Comparison of ENCODE assay signal across 11 mouse cellular contexts in the genomic region with DNA sequence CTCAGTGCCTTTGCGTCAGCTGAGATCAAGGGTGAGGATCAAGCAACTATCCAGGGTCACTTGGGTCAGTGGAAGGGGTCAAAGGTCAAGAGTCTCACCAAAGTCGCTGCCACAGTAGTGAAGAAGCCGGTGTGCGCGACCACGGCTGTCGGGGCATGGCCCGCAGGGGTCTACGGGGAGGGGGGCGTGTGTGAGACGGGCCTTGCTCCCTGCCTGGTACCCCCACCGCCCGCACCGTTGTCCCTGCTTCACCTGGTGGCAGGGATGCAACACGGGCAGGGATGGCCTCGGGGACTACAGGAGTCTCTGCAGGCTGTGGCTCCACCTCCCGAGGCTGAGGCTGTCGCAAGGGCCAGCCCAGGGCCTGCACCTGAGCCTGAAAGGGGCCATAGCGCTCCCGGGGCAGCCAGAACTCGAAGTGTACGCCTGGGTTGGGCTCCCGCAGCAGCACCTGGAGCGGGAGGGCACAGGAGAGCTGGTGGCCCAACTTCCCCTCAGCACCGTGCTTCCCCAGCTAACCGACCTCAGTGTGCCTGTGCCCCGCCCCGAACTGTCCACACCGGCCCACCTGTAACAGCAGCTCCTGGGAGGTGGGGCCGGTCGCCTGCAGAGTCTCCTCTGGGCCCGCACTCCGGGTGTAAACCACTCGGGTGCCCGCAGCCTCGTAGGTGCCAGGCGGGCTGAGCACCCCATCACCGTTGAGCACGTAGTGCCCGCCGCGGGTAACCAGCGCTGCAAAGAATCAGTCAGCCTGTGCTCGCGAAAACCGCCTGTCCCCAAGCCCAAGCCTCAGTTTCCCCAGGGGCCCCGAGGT. TPM values are rescaled to one million over a fixed set of nuclear protein-coding genes. Genes with fewer than 3 reads are reported as not detected.
DNase-seq lines count a peak whose midpoint lies in the region; ATAC-seq and TF ChIP-seq lines count a peak whose summit lies in the region.
"Had no signal": no experiment of that assay in that cellular context is flagged by ENCODE, and none has a peak within 500 bp of the region (broad histone marks: within the 10 kb centered on the region; RNA-seq: fewer than 3 reads in every experiment).

No protein-coding gene starts in this region.

- no peaks in the 10 kb centered on the region for H3K36me3 ChIP-seq in heart, embryonic 11.5 days (ENCODE audit: control insufficient read depth, insufficient read depth, low read length)
- no peaks in the 10 kb centered on the region for H3K36me3 ChIP-seq in embryonic facial prominence, embryonic 10.5 days (replicated peaks)
- no peaks in the 10 kb centered on the region for H3K36me3 ChIP-seq in intestine, embryonic 15.5 days
- H3K36me3 ChIP-seq in midbrain, postnatal 0 days (ENCODE audit: insufficient read depth, low read length): no peaks in the 10 kb centered on the region

- no peaks in the 10 kb centered on the region for H3K9me3 ChIP-seq in heart, embryonic 11.5 days (replicated peaks; ENCODE audit: control insufficient read depth, low read length)
- no peaks in the 10 kb centered on the region for H3K9me3 ChIP-seq in embryonic facial prominence, embryonic 10.5 days
- no peaks in the 10 kb centered on the region for H3K9me3 ChIP-seq in intestine, embryonic 15.5 days
- H3K9me3 ChIP-seq in midbrain, postnatal 0 days (ENCODE audit: low read length): no peaks in the 10 kb centered on the region

- no peak for ATAC-seq in heart, embryonic 11.5 days (replicated peaks; ENCODE audit: insufficient number of reproducible peaks, low FRiP score, low TSS enrichment)
- no peak for ATAC-seq in intestine, embryonic 15.5 days
- no peak for ATAC-seq in midbrain, postnatal 0 days (ENCODE audit: low FRiP score)

- no peak for TF ChIP-seq CTCF in midbrain, postnatal 0 days (IDR thresholded peaks at IDR 0.05)
- no peak for TF ChIP-seq CTCF in left cerebral cortex, adult 2 months (IDR thresholded peaks at IDR 0.05)

- no peak overlapping the region for H3K9ac ChIP-seq in heart, embryonic 11.5 days (ENCODE audit: low read depth, low read length)
- H3K9ac ChIP-seq in intestine, embryonic 15.5 days: peak overlapping the region; percentile 2; the same call in 1 of the 2 replicates
- H3K9ac ChIP-seq in midbrain, postnatal 0 days (replicated peaks; ENCODE audit: low read length, poor library complexity, severe bottlenecking): no peak overlapping the region

- intact Hi-C loops in heart, postnatal 36 days (cut with DNase I): no loop called here
- intact Hi-C loops in left cerebral cortex, adult 2 months (cut with DNase I): no loop called here

- H3K4me2 ChIP-seq in heart, embryonic 11.5 days: peak overlapping the region; percentile 59
- H3K4me2 ChIP-seq in intestine, embryonic 15.5 days (replicated peaks): peak overlapping the region; percentile 67
- peak overlapping the region; percentile 45 for H3K4me2 ChIP-seq in midbrain, postnatal 0 days (ENCODE audit: low read depth, low read length, poor library complexity, severe bottlenecking)

- no peak overlapping the region for H3K27ac ChIP-seq in heart, embryonic 11.5 days (ENCODE audit: low read depth, low read length)
- no peak overlapping the region for H3K27ac ChIP-seq in embryonic facial prominence, embryonic 10.5 days (replicated peaks)
- H3K27ac ChIP-seq in intestine, embryonic 15.5 days: no peak overlapping the region
- no peak overlapping the region for H3K27ac ChIP-seq in midbrain, postnatal 0 days (ENCODE audit: low read depth, low read length)
- H3K27ac ChIP-seq in left cerebral cortex, adult 2 months: no peak overlapping the region

- H3K4me1 ChIP-seq in heart, embryonic 11.5 days (ENCODE audit: control insufficient read depth, insufficient read depth, low read length): peaks cover 28% of the 10 kb centered on the region
- H3K4me1 ChIP-seq in embryonic facial prominence, embryonic 10.5 days: peaks cover 53% of the 10 kb centered on the region
- peaks cover 44% of the 10 kb centered on the region for H3K4me1 ChIP-seq in intestine, embryonic 15.5 days (replicated peaks)
- H3K4me1 ChIP-seq in midbrain, postnatal 0 days (ENCODE audit: insufficient read depth, low read length): 0 out of 2 replicates have a peak, but pooled peaks cover 2% of the 10 kb centered on the region

- no peak for DNase-seq in heart, postnatal 36 days
- peak; percentile 47 for DNase-seq in embryonic facial prominence, embryonic 10.5 days (ENCODE audit: low spot score)
- no peak for DNase-seq in midbrain, postnatal 0 days (ENCODE audit: low spot score)
- no peak for DNase-seq in MN1 (ENCODE audit: low spot score)
- DNase-seq in left cerebral cortex, adult 2 months (ENCODE audit: extremely low spot score in 1 of 2, low spot score in 2 of 2): no peak
- no peak for DNase-seq in layer of hippocampus, adult 8-10 months (ENCODE audit: low spot score in 2 of 2)
- DNase-seq: layer of hippocampus, adult 9-11 months; right cerebral cortex, postnatal 25 days had no signal

- peak overlapping the region; percentile 38 for H3K4me3 ChIP-seq in heart, embryonic 11.5 days (ENCODE audit: low read depth, low read length)
- H3K4me3 ChIP-seq in embryonic facial prominence, embryonic 10.5 days: peak overlapping the region; percentile 57
- peak overlapping the region; percentile 32 for H3K4me3 ChIP-seq in intestine, embryonic 15.5 days (replicated peaks)
- peak overlapping the region; percentile 25; the same call in 1 of the 2 replicates for H3K4me3 ChIP-seq in midbrain, postnatal 0 days (ENCODE audit: low read depth, low read length)
- no peak overlapping the region for H3K4me3 ChIP-seq in left cerebral cortex, adult 2 months

- 4% methylated on average over 46 of the region's 47 CpGs for WGBS in heart, embryonic 11.5 days (ENCODE audit: insufficient replicate concordance)
- WGBS in embryonic facial prominence, embryonic 10.5 days: 2% methylated on average over 47 of the region's 47 CpGs
- WGBS in intestine, embryonic 15.5 days: 6% methylated on average over 47 of the region's 47 CpGs
- WGBS in midbrain, postnatal 0 days: 2% methylated on average over 47 of the region's 47 CpGs

- peaks cover 75% of the 10 kb centered on the region for H3K27me3 ChIP-seq in heart, embryonic 11.5 days (ENCODE audit: control insufficient read depth, insufficient read depth, low read length)
- H3K27me3 ChIP-seq in embryonic facial prominence, embryonic 10.5 days (replicated peaks; ENCODE audit: low read depth, poor library complexity, severe bottlenecking): peaks cover 87% of the 10 kb centered on the region
- peaks cover 49% of the 10 kb centered on the region for H3K27me3 ChIP-seq in intestine, embryonic 15.5 days (replicated peaks)
- peaks cover 55% of the 10 kb centered on the region for H3K27me3 ChIP-seq in midbrain, postnatal 0 days (ENCODE audit: insufficient read depth, low read length)

RNA-seq across cellular contexts. Expression of a gene that starts 6.5 kb away (rescaled TPM):
- polyA plus RNA-seq in heart, embryonic 11.5 days (2014; fragmentation: Nextera tagmentation; extraction: Ambion mirVana): 2.4 and 3.7 TPM in 2 replicates
- 10 to 100 TPM; 75.9 to 83.8 TPM for total RNA-seq in heart, postnatal 36 days (2021)
- polyA plus RNA-seq in embryonic facial prominence, embryonic 10.5 days (2016; fragmentation: Nextera tagmentation; extraction: Ambion mirVana): 0.65 and 0.88 TPM in 2 replicates
- 19.3 and 20.4 TPM in 2 replicates for polyA plus RNA-seq in intestine, embryonic 15.5 days (2015; fragmentation: Nextera tagmentation; extraction: Ambion mirVana)
- total RNA-seq in midbrain, postnatal 0 days (2014; rRNA removed): 0.71 and 0.77 TPM in 2 replicates
- polyA plus RNA-seq in midbrain, postnatal 0 days (2015; fragmentation: Nextera tagmentation; extraction: Ambion mirVana): 0.62 and 0.71 TPM in 2 replicates
- total RNA-seq in left cerebral cortex, adult 2 months (2021): 10 to 100 TPM in 1 of 2 experiments, 1 to 10 TPM in 1; 7.9 to 11.1 TPM
- total RNA-seq in layer of hippocampus, adult 8-10 months (2022): 1 to 10 TPM; 5.8 to 7.4 (median 6.7) TPM

RNA-seq across cellular contexts. Expression of a gene that starts 11.9 kb away (rescaled TPM):
- polyA plus RNA-seq in heart, embryonic 11.5 days (2014; fragmentation: Nextera tagmentation; extraction: Ambion mirVana): 4.9 and 7.3 TPM in 2 replicates
- 1 to 10 TPM; 2.7 TPM for total RNA-seq in heart, postnatal 36 days (2021)
- 6.6 TPM in 2 replicates for polyA plus RNA-seq in embryonic facial prominence, embryonic 10.5 days (2016; fragmentation: Nextera tagmentation; extraction: Ambion mirVana)
- 132 and 159 TPM in 2 replicates for polyA plus RNA-seq in intestine, embryonic 15.5 days (2015; fragmentation: Nextera tagmentation; extraction: Ambion mirVana)
- total RNA-seq in midbrain, postnatal 0 days (2014; rRNA removed): 3.8 and 5.3 TPM in 2 replicates
- polyA plus RNA-seq in midbrain, postnatal 0 days (2015; fragmentation: Nextera tagmentation; extraction: Ambion mirVana): 7.0 and 7.8 TPM in 2 replicates
- total RNA-seq in left cerebral cortex, adult 2 months (2021): 10 to 100 TPM; 13.5 to 13.6 TPM
- 10 to 100 TPM in 2 of 4 experiments, 1 to 10 TPM in 2; 9.2 to 12.3 (median 10.2) TPM for total RNA-seq in layer of hippocampus, adult 8-10 months (2022)

RNA-seq across cellular contexts. Expression of a gene that starts 12.4 kb away (rescaled TPM):
- 0.77 and 1.6 TPM in 2 replicates for polyA plus RNA-seq in heart, embryonic 11.5 days (2014; fragmentation: Nextera tagmentation; extraction: Ambion mirVana)
- total RNA-seq in heart, postnatal 36 days (2021): 1 to 10 TPM; 2.2 to 2.9 TPM
- polyA plus RNA-seq in embryonic facial prominence, embryonic 10.5 days (2016; fragmentation: Nextera tagmentation; extraction: Ambion mirVana): 5.0 and 5.5 TPM in 2 replicates
- 8.1 and 8.8 TPM in 2 replicates for polyA plus RNA-seq in intestine, embryonic 15.5 days (2015; fragmentation: Nextera tagmentation; extraction: Ambion mirVana)
- 5.2 and 7.5 TPM in 2 replicates for total RNA-seq in midbrain, postnatal 0 days (2014; rRNA removed)
- polyA plus RNA-seq in midbrain, postnatal 0 days (2015; fragmentation: Nextera tagmentation; extraction: Ambion mirVana): 12.6 and 14.6 TPM in 2 replicates
- 1 to 10 TPM; 4.0 to 5.4 TPM for total RNA-seq in left cerebral cortex, adult 2 months (2021)
- total RNA-seq in layer of hippocampus, adult 8-10 months (2022): 1 to 10 TPM; 3.3 to 6.4 (median 4.1) TPM

RNA-seq across cellular contexts. Expression of a gene that starts 14.6 kb away (rescaled TPM):
- not detected in 2 replicates for polyA plus RNA-seq in heart, embryonic 11.5 days (2014; fragmentation: Nextera tagmentation; extraction: Ambion mirVana)
- under 1 TPM; 0.49 to 0.64 TPM for total RNA-seq in heart, postnatal 36 days (2021)
- 0.37 and 0.43 TPM in 2 replicates for polyA plus RNA-seq in embryonic facial prominence, embryonic 10.5 days (2016; fragmentation: Nextera tagmentation; extraction: Ambion mirVana)
- 0.32 and 0.63 TPM in 2 replicates for polyA plus RNA-seq in intestine, embryonic 15.5 days (2015; fragmentation: Nextera tagmentation; extraction: Ambion mirVana)
- total RNA-seq in midbrain, postnatal 0 days (2014; rRNA removed): 17.5 and 23.1 TPM in 2 replicates
- 12.5 and 12.8 TPM in 2 replicates for polyA plus RNA-seq in midbrain, postnatal 0 days (2015; fragmentation: Nextera tagmentation; extraction: Ambion mirVana)
- 10 to 100 TPM; 27.3 to 37.9 TPM for total RNA-seq in left cerebral cortex, adult 2 months (2021)
- 10 to 100 TPM; 18.0 to 36.4 (median 30.4) TPM for total RNA-seq in layer of hippocampus, adult 8-10 months (2022)
- total RNA-seq: CH12.LX had no signal

RNA-seq across cellular contexts. Expression of a gene that starts 21.4 kb away (rescaled TPM):
- 29.7 and 31.0 TPM in 2 replicates for polyA plus RNA-seq in heart, embryonic 11.5 days (2014; fragmentation: Nextera tagmentation; extraction: Ambion mirVana)
- 10 to 100 TPM; 13.8 to 15.1 TPM for total RNA-seq in heart, postnatal 36 days (2021)
- 53.7 and 56.2 TPM in 2 replicates for polyA plus RNA-seq in embryonic facial prominence, embryonic 10.5 days (2016; fragmentation: Nextera tagmentation; extraction: Ambion mirVana)
- 51.4 and 51.5 TPM in 2 replicates for polyA plus RNA-seq in intestine, embryonic 15.5 days (2015; fragmentation: Nextera tagmentation; extraction: Ambion mirVana)
- 15.6 and 23.1 TPM in 2 replicates for total RNA-seq in midbrain, postnatal 0 days (2014; rRNA removed)
- 26.5 and 29.6 TPM in 2 replicates for polyA plus RNA-seq in midbrain, postnatal 0 days (2015; fragmentation: Nextera tagmentation; extraction: Ambion mirVana)
- 10 to 100 TPM; 26.3 to 26.9 TPM for total RNA-seq in left cerebral cortex, adult 2 months (2021)
- 10 to 100 TPM; 20.4 to 27.1 (median 23.3) TPM for total RNA-seq in layer of hippocampus, adult 8-10 months (2022)

Comparison
In these comparisons a context has a peak if more than half of its experiments do, and no peak if none do; other contexts are left out.
1. RNA of a gene that starts 6.5 kb away (total RNA-seq): 75.9 to 83.8 TPM in heart, postnatal 36 days; 7.9 to 11.1 TPM in left cerebral cortex, adult 2 months, 5.8 to 7.4 TPM in layer of hippocampus, adult 8-10 months and 0.71 to 0.77 TPM in midbrain, postnatal 0 days; every median in the first group is over 4 times any median in the second.
2. Peak in every context shown above with its lines, with median percentiles within 50 percentile points of each other: H3K4me2 ChIP-seq.